Mouse (Mus musculus) heart, embryonic 15.5 days (tissue): ENCODE data around the gene Ism1. TPM values are rescaled to one million over a fixed set of nuclear protein-coding genes. Genes with fewer than 3 reads are reported as not detected.

Experiments
- polyA plus RNA-seq: library from polyadenylated mRNA; unstranded; fragments of >200 nt; fragmentation: Nextera tagmentation; extraction: Ambion mirVana; gene quantifications from 2 replicates; pipeline ENCODE4 v1.2.1, GENCODE M21; 2015

Gene Ism1
- polyA plus RNA-seq, 1 experiment from 2014 or later = 0.45 TPM

Other genes with a start within 250 kb of the Ism1 start
- gene Sptlc3, start 184.3 kb upstream of the Ism1 start, polyA plus RNA-seq = 0.04 and 0.43 TPM in 2 replicates